Mouse (Mus musculus): Measurements from ENCODE around the gene Ntrk1.

DNA sequence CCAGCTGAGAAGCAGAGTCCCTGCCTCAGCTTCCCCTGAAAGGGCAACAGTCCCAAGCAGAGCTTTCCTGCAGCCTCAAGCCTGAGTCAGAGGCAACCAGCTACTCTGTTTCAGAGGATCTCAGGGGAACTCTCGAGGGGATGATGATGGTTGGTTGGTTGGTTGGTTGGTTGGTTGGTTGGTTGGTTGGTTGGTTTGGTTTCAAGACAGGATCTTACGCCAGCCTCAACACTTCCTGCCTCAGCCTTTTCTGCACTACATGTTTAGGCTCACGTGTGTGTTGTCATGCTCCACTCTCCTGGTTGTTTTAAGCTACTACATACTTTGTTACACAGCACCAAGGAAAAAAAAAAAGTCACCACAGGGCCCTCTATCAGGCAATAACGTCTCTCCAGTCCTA is 51.0 kb downstream of the Ntrk1 start:
- TF ChIP-seq CTCF (IDR thresholded peaks at IDR 0.05; ENCODE audit: low read depth): no peak
- no peak for TF ChIP-seq EP300 (IDR thresholded peaks at IDR 0.05; ENCODE audit: low read depth)

Measured in heart, postnatal 0 days (tissue).